Comparison of ENCODE assay signal across 25 mouse cellular contexts in genomic region chr10:71473590-71473989, GRCm38 (mm10).
DNase-seq lines count a peak whose midpoint lies in the region; ATAC-seq lines count a peak whose summit lies in the region.
"Had no signal": no experiment of that assay in that cellular context is flagged by ENCODE, and none has a peak within 500 bp of the region (broad histone marks: within the 10 kb centered on the region; RNA-seq: fewer than 3 reads in every experiment).

No protein-coding gene starts in this region.

- H3K9me3 ChIP-seq in forebrain, embryonic 11.5 days (ENCODE audit: control insufficient read depth, low read length): no peaks in the 10 kb centered on the region
- no peaks in the 10 kb centered on the region for H3K9me3 ChIP-seq in forebrain, embryonic 12.5 days
- no peaks in the 10 kb centered on the region for H3K9me3 ChIP-seq in kidney, embryonic 16.5 days (ENCODE audit: low read length)
- no peaks in the 10 kb centered on the region for H3K9me3 ChIP-seq in kidney, embryonic 14.5 days (ENCODE audit: control insufficient read depth, low read length)
- H3K9me3 ChIP-seq: embryonic facial prominence, embryonic 12.5 days; embryonic facial prominence, embryonic 15.5 days; forebrain, embryonic 13.5 days; hindbrain, embryonic 10.5 days; hindbrain, embryonic 13.5 days had no signal

- DNase-seq in forebrain, embryonic 11.5 days (ENCODE audit: low spot score): no peak
- DNase-seq in retina, postnatal 1 day: peak; percentile 29
- no peak for DNase-seq in retina, embryonic 14.5 days (ENCODE audit: low spot score)
- DNase-seq in layer of hippocampus, postnatal 10 days (ENCODE audit: low spot score in 2 of 2): no peak
- DNase-seq: adrenal gland, adult 2 months; adrenal gland, postnatal 14 days; B cell, adult 2 months; cerebellum, adult 11-12 months; cerebellum, adult 9-10 months; cerebellum, postnatal 25 days; gastrocnemius, postnatal 10 days; gastrocnemius, postnatal 36 days had no signal

- no peak overlapping the region for H3K9ac ChIP-seq in forebrain, embryonic 11.5 days (ENCODE audit: low read length)
- no peak overlapping the region for H3K9ac ChIP-seq in forebrain, embryonic 12.5 days
- no peak overlapping the region for H3K9ac ChIP-seq in kidney, embryonic 16.5 days (replicated peaks; ENCODE audit: low read length)
- no peak overlapping the region for H3K9ac ChIP-seq in kidney, embryonic 14.5 days (ENCODE audit: low read depth, low read length)
- H3K9ac ChIP-seq: embryonic facial prominence, embryonic 12.5 days; embryonic facial prominence, embryonic 15.5 days; forebrain, embryonic 13.5 days; hindbrain, embryonic 13.5 days had no signal

- H3K36me3 ChIP-seq in forebrain, embryonic 11.5 days (ENCODE audit: control insufficient read depth, insufficient read depth, low read length): no peaks in the 10 kb centered on the region
- H3K36me3 ChIP-seq in forebrain, embryonic 12.5 days (replicated peaks): no peaks in the 10 kb centered on the region
- H3K36me3 ChIP-seq in kidney, embryonic 16.5 days (ENCODE audit: insufficient read depth, low read length): no peaks in the 10 kb centered on the region
- H3K36me3 ChIP-seq in kidney, embryonic 14.5 days (ENCODE audit: control insufficient read depth, insufficient read depth, low read length): no peaks in the 10 kb centered on the region
- H3K36me3 ChIP-seq: embryonic facial prominence, embryonic 12.5 days; embryonic facial prominence, embryonic 15.5 days; G1E; hindbrain, embryonic 10.5 days; hindbrain, embryonic 13.5 days had no signal

- 0 out of 2 replicates have a peak, but pooled peaks have one; percentile 22 for ATAC-seq in forebrain, embryonic 11.5 days (replicated peaks; ENCODE audit: low FRiP score)
- no peak for ATAC-seq in forebrain, embryonic 12.5 days (ENCODE audit: low FRiP score)
- peak; percentile 49; the same call in 1 of the 2 replicates for ATAC-seq in kidney, embryonic 16.5 days (ENCODE audit: low FRiP score, low TSS enrichment)
- no peak for ATAC-seq in kidney, embryonic 14.5 days (ENCODE audit: low FRiP score, low TSS enrichment)
- ATAC-seq: forebrain, embryonic 13.5 days; forebrain, embryonic 16.5 days; hindbrain, embryonic 16.5 days had no signal

- no peaks in the 10 kb centered on the region for H3K4me1 ChIP-seq in forebrain, embryonic 11.5 days (replicated peaks; ENCODE audit: control insufficient read depth, insufficient read depth, low read length)
- H3K4me1 ChIP-seq in forebrain, embryonic 12.5 days: no peaks in the 10 kb centered on the region; the same call in 1 of the 2 replicates
- H3K4me1 ChIP-seq in kidney, embryonic 16.5 days (ENCODE audit: insufficient read depth, low read length): no peaks in the 10 kb centered on the region
- no peaks in the 10 kb centered on the region for H3K4me1 ChIP-seq in kidney, embryonic 14.5 days (ENCODE audit: control insufficient read depth, insufficient read depth, low read length)
- H3K4me1 ChIP-seq: embryonic facial prominence, embryonic 12.5 days; embryonic facial prominence, embryonic 15.5 days; hindbrain, embryonic 10.5 days had no signal

- no peak overlapping the region for H3K4me2 ChIP-seq in forebrain, embryonic 11.5 days (ENCODE audit: low read depth, low read length, severe bottlenecking)
- no peak overlapping the region for H3K4me2 ChIP-seq in forebrain, embryonic 12.5 days
- H3K4me2 ChIP-seq in kidney, embryonic 16.5 days (replicated peaks; ENCODE audit: low read depth, low read length): no peak overlapping the region
- H3K4me2 ChIP-seq in kidney, embryonic 14.5 days (replicated peaks; ENCODE audit: low read depth, low read length): no peak overlapping the region
- H3K4me2 ChIP-seq: embryonic facial prominence, embryonic 12.5 days; embryonic facial prominence, embryonic 15.5 days; forebrain, embryonic 13.5 days; heart, embryonic 11.5 days; hindbrain, embryonic 13.5 days had no signal

- no peaks in the 10 kb centered on the region for H3K27me3 ChIP-seq in forebrain, embryonic 11.5 days (ENCODE audit: control insufficient read depth, insufficient read depth, low read length)
- no peaks in the 10 kb centered on the region for H3K27me3 ChIP-seq in forebrain, embryonic 12.5 days
- no peaks in the 10 kb centered on the region; the same call in 1 of the 2 replicates for H3K27me3 ChIP-seq in kidney, embryonic 16.5 days (ENCODE audit: insufficient read depth, low read length)
- H3K27me3 ChIP-seq in kidney, embryonic 14.5 days (ENCODE audit: control insufficient read depth, insufficient read depth, low read length): no peaks in the 10 kb centered on the region
- H3K27me3 ChIP-seq: CH12.LX; embryonic facial prominence, embryonic 12.5 days; embryonic facial prominence, embryonic 15.5 days; forebrain, embryonic 13.5 days; hindbrain, embryonic 13.5 days had no signal

- H3K4me3 ChIP-seq in forebrain, embryonic 11.5 days (ENCODE audit: low read depth, low read length): no peak overlapping the region
- no peak overlapping the region for H3K4me3 ChIP-seq in forebrain, embryonic 12.5 days (replicated peaks)
- no peak overlapping the region for H3K4me3 ChIP-seq in kidney, embryonic 16.5 days (ENCODE audit: low read length)
- no peak overlapping the region for H3K4me3 ChIP-seq in kidney, embryonic 14.5 days (ENCODE audit: low read length)
- H3K4me3 ChIP-seq: embryonic facial prominence, embryonic 12.5 days; embryonic facial prominence, embryonic 15.5 days; forebrain, embryonic 13.5 days; hindbrain, embryonic 10.5 days; hindbrain, embryonic 13.5 days had no signal

- 85% methylated on average over 13 of the region's 13 CpGs for WGBS in forebrain, embryonic 11.5 days
- WGBS in forebrain, embryonic 12.5 days: 73% methylated on average over 13 of the region's 13 CpGs
- WGBS in kidney, embryonic 16.5 days: 50% methylated on average over 13 of the region's 13 CpGs
- WGBS in kidney, embryonic 14.5 days: 52% methylated on average over 13 of the region's 13 CpGs

- H3K27ac ChIP-seq in forebrain, embryonic 11.5 days (ENCODE audit: low read depth, low read length): no peak overlapping the region
- H3K27ac ChIP-seq in forebrain, embryonic 12.5 days: no peak overlapping the region
- H3K27ac ChIP-seq in kidney, embryonic 16.5 days (ENCODE audit: low read length): no peak overlapping the region
- H3K27ac ChIP-seq in kidney, embryonic 14.5 days (ENCODE audit: low read depth, low read length): no peak overlapping the region
- H3K27ac ChIP-seq: embryonic facial prominence, embryonic 12.5 days; embryonic facial prominence, embryonic 15.5 days; forebrain, embryonic 13.5 days; hindbrain, embryonic 10.5 days; hindbrain, embryonic 13.5 days had no signal

Comparison
In these comparisons a context has a peak if more than half of its experiments do, and no peak if none do; other contexts are left out.
1. ATAC-seq: peak in forebrain, embryonic 11.5 days (single experiment) and kidney, embryonic 16.5 days (single experiment); none in forebrain, embryonic 12.5 days (single experiment) and kidney, embryonic 14.5 days (single experiment).